Mouse (Mus musculus): ENCODE measurements around the gene Pik3cg.

- no peak for TF ChIP-seq POLR2A (IDR thresholded peaks at IDR 0.05; ENCODE audit: insufficient read length, low read depth)
- no peak for TF ChIP-seq MAX (IDR thresholded peaks at IDR 0.05; ENCODE audit: low read depth)
- TF ChIP-seq REST (IDR thresholded peaks at IDR 0.05; ENCODE audit: insufficient read depth, insufficient read length), result no peak
- no peak for TF ChIP-seq POLR2AphosphoS2 (IDR thresholded peaks at IDR 0.05; ENCODE audit: insufficient read length, low read depth)
- no peak for TF ChIP-seq SRF (IDR thresholded peaks at IDR 0.05; ENCODE audit: control insufficient read depth, insufficient read length, low read depth)
- no peak for TF ChIP-seq MYOD1 (IDR thresholded peaks at IDR 0.05; ENCODE audit: control insufficient read depth in 1 of 3, insufficient read length in 2 of 3, low read depth in 2 of 3)
- no peak for TF ChIP-seq CEBPB (IDR thresholded peaks at IDR 0.05; ENCODE audit: insufficient read depth, poor library complexity, severe bottlenecking)
- no peak for TF ChIP-seq USF1 (IDR thresholded peaks at IDR 0.05; ENCODE audit: low read depth)
- no peak for TF ChIP-seq TCF12 (IDR thresholded peaks at IDR 0.05; ENCODE audit: insufficient read depth, poor library complexity, severe bottlenecking)
- TF ChIP-seq E2F4 (IDR thresholded peaks at IDR 0.05; ENCODE audit: insufficient read depth), result no peak
- no peak for TF ChIP-seq MYOG (IDR thresholded peaks at IDR 0.05; ENCODE audit: control insufficient read depth in 1 of 3, insufficient read depth in 1 of 3, insufficient read length in 2 of 3, low read depth in 2 of 3)
- TF ChIP-seq TCF3 (IDR thresholded peaks at IDR 0.05; ENCODE audit: insufficient read length, low read depth), result no peak
Observed at GRCm38 (mm10) chr12:32220387-32220786, 11.9 kb upstream of the Pik3cg start.

Measured in myocyte (in vitro differentiated cells).